Mouse (Mus musculus): ENCODE measurements around the gene Fbxo31. TPM values are rescaled to one million over a fixed set of nuclear protein-coding genes. Genes with fewer than 3 reads are reported as not detected.

The Fbxo31 gene
- total and polyA plus RNA-seq, 3 experiments, result 16.0 to 35.3 TPM; not detected in 1

GRCm38 (mm10) chr8:121575661-121576060, 2.9 kb downstream of the Fbxo31 start:
- H3K27ac ChIP-seq (ENCODE audit: control insufficient read depth, low read depth, low read length), result no peak overlapping the region
- H3K36me3 ChIP-seq (ENCODE audit: control insufficient read depth in 1 of 2, insufficient read depth in 2 of 2, low read length in 2 of 2), result peaks cover 0 to 4% of the 10 kb centered on the region in 2 experiments; a peak in 1 of 4 replicates
- no peak overlapping the region for H3K4me3 ChIP-seq (ENCODE audit: control insufficient read depth in 1 of 2, insufficient read depth in 1 of 2, low read depth in 2 of 2, low read length in 2 of 2)
- H3K27me3 ChIP-seq (ENCODE audit: control insufficient read depth in 1 of 2, insufficient read depth in 2 of 2, low read length in 2 of 2), result no peaks in the 10 kb centered on the region
- peaks cover 60% of the 10 kb centered on the region for H3K79me2 ChIP-seq (ENCODE audit: control insufficient read depth, insufficient read depth, low read length, poor library complexity)
- no peaks in the 10 kb centered on the region for H3K9me3 ChIP-seq (replicated peaks; ENCODE audit: insufficient read depth, low read length)
- H3K4me1 ChIP-seq (ENCODE audit: control insufficient read depth in 1 of 2, insufficient read depth in 2 of 2, low read length in 2 of 2), result peaks cover 0 to 14% of the 10 kb centered on the region in 2 experiments; a peak in 3 of 4 replicates
- no peak overlapping the region for H3K9ac ChIP-seq (ENCODE audit: control insufficient read depth, low read depth, low read length, poor library complexity, severe bottlenecking)
- no peak for DNase-seq (ENCODE audit: low read depth, low spot score)
- no peak for TF ChIP-seq POLR2AphosphoS5 (IDR thresholded peaks at IDR 0.05; ENCODE audit: borderline replicate concordance, low read depth, low read length)
- TF ChIP-seq ZKSCAN1 (IDR thresholded peaks at IDR 0.05; ENCODE audit: low read depth, low read length), result no peak
- no peak for TF ChIP-seq ZC3H11A (IDR thresholded peaks at IDR 0.05; ENCODE audit: low read depth, low read length)
- TF ChIP-seq MYB (IDR thresholded peaks at IDR 0.05; ENCODE audit: low read depth, low read length), result no peak
- TF ChIP-seq E2F4 (IDR thresholded peaks at IDR 0.05; ENCODE audit: borderline replicate concordance, low read depth, low read length), result no peak
- no peak for TF ChIP-seq NRF1 (IDR thresholded peaks at IDR 0.05; ENCODE audit: insufficient read depth, low read depth, low read length, poor library complexity, severe bottlenecking)
- TF ChIP-seq USF1 (IDR thresholded peaks at IDR 0.05; ENCODE audit: low read depth, low read length), result no peak
- no peak for TF ChIP-seq SMC3 (IDR thresholded peaks at IDR 0.05; ENCODE audit: low read depth, low read length)
- TF ChIP-seq CHD2 (IDR thresholded peaks at IDR 0.05; ENCODE audit: low read length), result no peak
- TF ChIP-seq CHD1 (IDR thresholded peaks at IDR 0.05; ENCODE audit: low read depth, low read length), result no peak
- no peak for TF ChIP-seq GABPA (IDR thresholded peaks at IDR 0.05; ENCODE audit: low read depth, low read length)
- TF ChIP-seq POLR2A (IDR thresholded peaks at IDR 0.05; ENCODE audit: control insufficient read depth in 1 of 2, insufficient read depth in 1 of 2, low read depth in 1 of 2, low read length in 2 of 2, poor library complexity in 1 of 2), result no peak
- TF ChIP-seq TCF12 (IDR thresholded peaks at IDR 0.05; ENCODE audit: low read depth, low read length), result no peak
- TF ChIP-seq ETS1 (IDR thresholded peaks at IDR 0.05; ENCODE audit: low read depth, low read length), result no peak
- no peak for TF ChIP-seq ZMIZ1 (IDR thresholded peaks at IDR 0.05; ENCODE audit: low read depth, low read length)
- no peak for TF ChIP-seq MEF2A (IDR thresholded peaks at IDR 0.05; ENCODE audit: extremely low read depth, insufficient replicate concordance, low read depth, low read length, poor library complexity, severe bottlenecking)
- no peak for TF ChIP-seq BHLHE40 (IDR thresholded peaks at IDR 0.05; ENCODE audit: borderline replicate concordance, low read depth, low read length)
- no peak for TF ChIP-seq MAFK (IDR thresholded peaks at IDR 0.05; ENCODE audit: borderline replicate concordance, low read depth, low read length)
- TF ChIP-seq KAT2A (conservative IDR thresholded peaks at IDR 0.05; ENCODE audit: low read depth, low read length), result no peak
- TF ChIP-seq MAZ (IDR thresholded peaks at IDR 0.05; ENCODE audit: low read depth, low read length), result no peak

- peak; percentile 38 for DNase-seq (ENCODE audit: low read depth, low spot score)
- H3K4me1 ChIP-seq (ENCODE audit: control insufficient read depth in 1 of 2, insufficient read depth in 2 of 2, low read length in 2 of 2), result peaks cover 0 to 7% of the 10 kb centered on the region in 2 experiments; a peak in 2 of 4 replicates
- peaks cover 0 to 3% of the 10 kb centered on the region in 2 experiments; a peak in 1 of 4 replicates for H3K36me3 ChIP-seq (ENCODE audit: control insufficient read depth in 1 of 2, insufficient read depth in 2 of 2, low read length in 2 of 2)
- no peak overlapping the region for H3K4me3 ChIP-seq (ENCODE audit: control insufficient read depth in 1 of 2, insufficient read depth in 1 of 2, low read depth in 2 of 2, low read length in 2 of 2)
- peaks cover 58% of the 10 kb centered on the region for H3K79me2 ChIP-seq (ENCODE audit: control insufficient read depth, insufficient read depth, low read length, poor library complexity)
- H3K9ac ChIP-seq (ENCODE audit: control insufficient read depth, low read depth, low read length, poor library complexity, severe bottlenecking), result no peak overlapping the region
- no peaks in the 10 kb centered on the region for H3K9me3 ChIP-seq (replicated peaks; ENCODE audit: insufficient read depth, low read length)
- no peaks in the 10 kb centered on the region for H3K27me3 ChIP-seq (ENCODE audit: control insufficient read depth in 1 of 2, insufficient read depth in 2 of 2, low read length in 2 of 2)
- TF ChIP-seq SIN3A (IDR thresholded peaks at IDR 0.05; ENCODE audit: low read length), result peak; percentile 41; the same call in 1 of the 2 replicates
- no peak for TF ChIP-seq RAD21 (IDR thresholded peaks at IDR 0.05; ENCODE audit: low read depth, low read length)
- TF ChIP-seq ETS1 (IDR thresholded peaks at IDR 0.05; ENCODE audit: low read depth, low read length), result no peak
- TF ChIP-seq TCF12 (IDR thresholded peaks at IDR 0.05; ENCODE audit: low read depth, low read length), result no peak
- no peak for TF ChIP-seq RCOR1 (IDR thresholded peaks at IDR 0.05; ENCODE audit: low read depth, low read length)
- no peak for TF ChIP-seq E2F4 (IDR thresholded peaks at IDR 0.05; ENCODE audit: borderline replicate concordance, low read depth, low read length)
- TF ChIP-seq BHLHE40 (IDR thresholded peaks at IDR 0.05; ENCODE audit: borderline replicate concordance, low read depth, low read length), result no peak
- no peak for TF ChIP-seq MXI1 (IDR thresholded peaks at IDR 0.05; ENCODE audit: low read depth, low read length)
- TF ChIP-seq GATA1 (IDR thresholded peaks at IDR 0.05; ENCODE audit: low read depth, low read length), result no peak
- no peak overlapping the region for H3K27ac ChIP-seq (ENCODE audit: control insufficient read depth, low read depth, low read length)
Observed at GRCm38 (mm10) chr8:121573275-121573674, 5.3 kb downstream of the Fbxo31 start.

Measured in MEL (cell line).